Mouse (Mus musculus) neural tube, embryonic 14.5 days (tissue): ENCODE measurements around the gene Gna12. TPM values are rescaled to one million over a fixed set of nuclear protein-coding genes. Genes with fewer than 3 reads are reported as not detected.

Source experiments
- ATAC-seq: fragments of 200-750 bp; cut with Nextera tagmentation; 2 replicates; pipeline ENCODE4 v1.8.0; 2017; ENCODE audit warnings: low read depth, mild to moderate bottlenecking, moderate TSS enrichment, moderate library complexity
- H3K27ac ChIP-seq: fragments of 300-500 bp; sonication (generic); 2 replicates; pipeline ENCODE4 v1.5.1; 2014; ENCODE audit warnings: low read depth, mild to moderate bottlenecking, control low read depth, low read length, moderate library complexity, mixed read lengths
- H3K27me3 ChIP-seq: fragments of 300-500 bp; sonication (generic); 2 replicates; pipeline ENCODE4 v1.6.1; 2014; ENCODE audit warnings: low read length; ENCODE audit not compliant: control insufficient read depth, insufficient read depth
- H3K36me3 ChIP-seq: fragments of 300-500 bp; sonication (generic); 2 replicates; pipeline ENCODE4 v1.6.1; 2014; ENCODE audit warnings: low read length, mixed read lengths; ENCODE audit not compliant: control insufficient read depth, insufficient read depth
- H3K4me1 ChIP-seq: fragments of 300-500 bp; sonication (generic); 2 replicates; pipeline ENCODE4 v1.6.1; 2014; ENCODE audit warnings: low read length; ENCODE audit not compliant: control insufficient read depth, insufficient read depth
- H3K4me2 ChIP-seq: fragments of 300-500 bp; sonication (generic); 2 replicates; pipeline ENCODE4 v1.6.1; 2014; ENCODE audit warnings: mild to moderate bottlenecking, low read depth, low read length, control low read depth
- H3K4me3 ChIP-seq: fragments of 300-500 bp; sonication (generic); 2 replicates; pipeline ENCODE4 v1.5.1; 2014; ENCODE audit warnings: low read depth, low read length, control low read depth, mixed read lengths
- H3K9ac ChIP-seq: fragments of 300-500 bp; sonication (generic); replicated peaks from 2 replicates; pipeline ENCODE4 v1.6.1; 2014; ENCODE audit warnings: low read depth, mild to moderate bottlenecking, control low read depth, low read length, mixed read lengths
- H3K9me3 ChIP-seq: fragments of 300-500 bp; sonication (generic); 2 replicates; pipeline ENCODE4 v1.6.1; 2016; ENCODE audit warnings: low read length; ENCODE audit not compliant: control insufficient read depth
- WGBS: fragments of 180-500 bp; shearing (Covaris S2); extraction: QIAGEN DNeasy Blood & Tissue Kit; methylation state at CpG from one replicate; pipeline ENCODE4 v1.1.7; 2014; 5-methylcytosine and 5-hydroxymethylcytosine counted together
- polyA plus RNA-seq: library from polyadenylated mRNA; unstranded; fragments of >200 nt; fragmentation: Nextera tagmentation; extraction: Ambion mirVana; gene quantifications from 2 replicates; pipeline ENCODE4 v1.2.1, GENCODE M21; 2014

Gene Gna12
- polyA plus RNA-seq, 1 experiment from 2014 or later = 17.0 TPM

- Histone ChIP-seq H3K36me3 (no peaks in the 10 kb centered on the region), H3K9me3 (no peaks in the 10 kb centered on the region), H3K4me3 (no peak overlapping the region), H3K9ac (no peak overlapping the region), H3K27me3 (no peaks in the 10 kb centered on the region), H3K27ac (no peak overlapping the region), H3K4me1 (peaks cover 5% of the 10 kb centered on the region; the same call in 1 of the 2 replicates), H3K4me2 (no peak overlapping the region)
- ATAC-seq = no peak
- WGBS = 78% methylated on average over 17 of the region's 17 CpGs
Observed at GRCm38 (mm10) chr5:140726946-140727740, 103.1 kb downstream of the Gna12 start.

- H3K9me3 ChIP-seq = no peaks in the 10 kb centered on the region
- no peaks in the 10 kb centered on the region for H3K27me3 ChIP-seq
- 60% methylated on average over 7 of the region's 7 CpGs for WGBS
- H3K27ac ChIP-seq = peak overlapping the region; percentile 57
- ATAC-seq = peak; percentile 75
- H3K4me1 ChIP-seq = peaks cover 5% of the 10 kb centered on the region; the same call in 1 of the 2 replicates
- H3K4me3 ChIP-seq = no peak overlapping the region
- no peaks in the 10 kb centered on the region for H3K36me3 ChIP-seq
- H3K4me2 ChIP-seq = no peak overlapping the region
- H3K9ac ChIP-seq = no peak overlapping the region
Observed at GRCm38 (mm10) chr5:140726062-140726839, 104.0 kb downstream of the Gna12 start.

- Histone ChIP-seq H3K4me2 (peak within 1 kb of the TSS; percentile 17; the same call in 1 of the 2 replicates), H3K9me3 (no peaks in the 10 kb centered on the region), H3K9ac (no peak within 1 kb of the TSS), H3K4me3 (no peak within 1 kb of the TSS), H3K27me3 (no peaks in the 10 kb centered on the region), H3K27ac (no peak within 1 kb of the TSS), H3K36me3 (peaks cover 3% of the 10 kb centered on the region; the same call in 1 of the 2 replicates), H3K4me1 (peaks cover 5% of the 10 kb centered on the region; the same call in 1 of the 2 replicates)
- 49% methylated on average over 13 of the region's 13 CpGs for WGBS
- peak; percentile 71 for ATAC-seq
Observed at GRCm38 (mm10) chr5:140723822-140724221, 106.4 kb downstream of the Gna12 start, which contains the start of gene Amz1. Gene Amz1, plus strand, starts transcription at chr5:140724127.

GRCm38 (mm10) chr5:140722121-140722520 is 108.1 kb downstream of the Gna12 start:
- Histone ChIP-seq H3K4me2 (no peak overlapping the region), H3K4me3 (no peak overlapping the region)
- 89% methylated on average over 3 of the region's 3 CpGs for WGBS

GRCm38 (mm10) chr5:140720773-140721172 is 109.5 kb downstream of the Gna12 start:
- Histone ChIP-seq H3K27me3 (no peaks in the 10 kb centered on the region), H3K36me3 (peaks cover 26% of the 10 kb centered on the region), H3K4me3 (no peak overlapping the region), H3K4me2 (no peak overlapping the region), H3K9ac (no peak overlapping the region), H3K27ac (no peak overlapping the region), H3K9me3 (no peaks in the 10 kb centered on the region), H3K4me1 (peaks cover 5% of the 10 kb centered on the region; the same call in 1 of the 2 replicates)
- 84% methylated on average over 7 of the region's 7 CpGs for WGBS
- no peak for ATAC-seq

More at GRCm38 (mm10) chr5:140722121-140722520, 108.1 kb downstream of the Gna12 start:
- no peaks in the 10 kb centered on the region for H3K9me3 ChIP-seq
- H3K9ac ChIP-seq = no peak overlapping the region
- no peaks in the 10 kb centered on the region for H3K27me3 ChIP-seq
- H3K27ac ChIP-seq = no peak overlapping the region
- H3K4me1 ChIP-seq = peaks cover 5% of the 10 kb centered on the region; the same call in 1 of the 2 replicates
- H3K36me3 ChIP-seq = peaks cover 19% of the 10 kb centered on the region
- ATAC-seq = no peak

- ATAC-seq = no peak
Observed at GRCm38 (mm10) chr5:140711040-140711439, 119.2 kb downstream of the Gna12 start.

GRCm38 (mm10) chr5:140710315-140710714 is 119.9 kb downstream of the Gna12 start:
- H3K27ac ChIP-seq = no peak overlapping the region
- H3K4me1 ChIP-seq = peaks cover 5% of the 10 kb centered on the region; the same call in 1 of the 2 replicates
- 95% methylated on average over 6 of the region's 6 CpGs for WGBS
- H3K4me2 ChIP-seq = no peak overlapping the region
- peaks cover 38% of the 10 kb centered on the region for H3K36me3 ChIP-seq
- H3K27me3 ChIP-seq = no peaks in the 10 kb centered on the region
- no peak overlapping the region for H3K4me3 ChIP-seq
- no peak for ATAC-seq
- no peaks in the 10 kb centered on the region for H3K9me3 ChIP-seq
- H3K9ac ChIP-seq = no peak overlapping the region

More at GRCm38 (mm10) chr5:140711040-140711439, 119.2 kb downstream of the Gna12 start:
- Histone ChIP-seq H3K4me2 (no peak overlapping the region), H3K9ac (no peak overlapping the region), H3K9me3 (no peaks in the 10 kb centered on the region), H3K27ac (no peak overlapping the region), H3K36me3 (peaks cover 44% of the 10 kb centered on the region), H3K4me1 (peaks cover 2% of the 10 kb centered on the region; the same call in 1 of the 2 replicates), H3K4me3 (no peak overlapping the region), H3K27me3 (no peaks in the 10 kb centered on the region)
- 82% methylated on average over 5 of the region's 5 CpGs for WGBS
